Mouse (Mus musculus): Measurements from ENCODE around the gene Mroh2a. TPM values are rescaled to one million over a fixed set of nuclear protein-coding genes. Genes with fewer than 3 reads are reported as not detected.

The Mroh2a gene
- polyA plus RNA-seq, 1 experiment from 2014 or later = 1.9 TPM

GRCm38 (mm10) chr1:88306543-88306942 lies 79.8 kb downstream of the Mroh2a start:
- Histone ChIP-seq H3K36me3 (ENCODE audit: control insufficient read depth, insufficient read depth, low read length) (no peaks in the 10 kb centered on the region), H3K4me2 (ENCODE audit: low read depth, severe bottlenecking) (no peak overlapping the region), H3K9ac (ENCODE audit: low read length) (no peak overlapping the region), H3K27ac (replicated peaks; ENCODE audit: low read depth, low read length) (no peak overlapping the region), H3K27me3 (ENCODE audit: control insufficient read depth, insufficient read depth, low read length) (no peaks in the 10 kb centered on the region), H3K4me1 (ENCODE audit: control insufficient read depth, insufficient read depth, low read length) (no peaks in the 10 kb centered on the region), H3K9me3 (ENCODE audit: control insufficient read depth, low read length) (peaks cover 71% of the 10 kb centered on the region), H3K4me3 (ENCODE audit: low read depth, low read length) (no peak overlapping the region)
- ATAC-seq (ENCODE audit: insufficient number of reproducible peaks, low FRiP score, low TSS enrichment, low read depth) (no peak), DNase-seq (ENCODE audit: low spot score) (peak; percentile 27)
- WGBS = 61% methylated on average over 1 of the region's 1 CpGs

GRCm38 (mm10) chr1:88307180-88307579 lies 80.4 kb downstream of the Mroh2a start:
- Histone ChIP-seq H3K27ac (replicated peaks; ENCODE audit: low read depth, low read length) (no peak overlapping the region), H3K9ac (ENCODE audit: low read length) (no peak overlapping the region), H3K27me3 (ENCODE audit: control insufficient read depth, insufficient read depth, low read length) (no peaks in the 10 kb centered on the region), H3K36me3 (ENCODE audit: control insufficient read depth, insufficient read depth, low read length) (no peaks in the 10 kb centered on the region), H3K4me2 (ENCODE audit: low read depth, severe bottlenecking) (no peak overlapping the region), H3K4me1 (ENCODE audit: control insufficient read depth, insufficient read depth, low read length) (no peaks in the 10 kb centered on the region), H3K9me3 (ENCODE audit: control insufficient read depth, low read length) (peaks cover 65% of the 10 kb centered on the region), H3K4me3 (ENCODE audit: low read depth, low read length) (no peak overlapping the region)
- no peak for ATAC-seq (ENCODE audit: insufficient number of reproducible peaks, low FRiP score, low TSS enrichment, low read depth)
- DNase-seq (ENCODE audit: low spot score) = peak; percentile 23
- WGBS = 66% methylated on average over 12 of the region's 12 CpGs

DNA sequence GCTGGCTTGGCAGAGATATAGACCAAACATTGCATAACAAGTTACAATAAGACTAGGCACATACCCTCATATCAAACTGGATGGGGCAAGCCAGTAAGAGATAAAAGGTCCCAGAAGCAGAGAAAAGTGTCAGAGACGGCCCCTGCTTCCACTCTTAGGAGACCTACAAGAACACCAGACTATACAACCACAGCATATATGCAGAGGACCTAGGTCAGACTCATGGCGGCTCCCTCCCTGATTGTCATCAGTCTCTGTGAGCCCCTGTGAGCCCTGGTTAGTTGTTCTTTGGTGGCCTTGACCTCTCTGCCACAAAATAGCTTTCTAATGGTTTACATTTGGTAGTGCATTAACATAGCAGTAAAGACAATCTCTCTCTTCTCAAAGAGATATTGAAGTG lies 82.2 kb downstream of the Mroh2a start:
- WGBS = 50% methylated on average over 2 of the region's 2 CpGs
- Histone ChIP-seq H3K4me3 (ENCODE audit: low read depth, low read length) (no peak overlapping the region), H3K9ac (ENCODE audit: low read length) (no peak overlapping the region), H3K4me1 (ENCODE audit: control insufficient read depth, insufficient read depth, low read length) (no peaks in the 10 kb centered on the region), H3K9me3 (ENCODE audit: control insufficient read depth, low read length) (peaks cover 51% of the 10 kb centered on the region), H3K4me2 (ENCODE audit: low read depth, severe bottlenecking) (no peak overlapping the region), H3K27me3 (ENCODE audit: control insufficient read depth, insufficient read depth, low read length) (no peaks in the 10 kb centered on the region), H3K36me3 (ENCODE audit: control insufficient read depth, insufficient read depth, low read length) (no peaks in the 10 kb centered on the region), H3K27ac (replicated peaks; ENCODE audit: low read depth, low read length) (no peak overlapping the region)
- DNase-seq (ENCODE audit: low spot score) (peak; percentile 22), ATAC-seq (ENCODE audit: insufficient number of reproducible peaks, low FRiP score, low TSS enrichment, low read depth) (peak; percentile 11; the same call in 1 of the 2 replicates)

GRCm38 (mm10) chr1:88309905-88310304 lies 83.1 kb downstream of the Mroh2a start:
- DNase-seq (ENCODE audit: low spot score) = no peak
- H3K4me3 ChIP-seq (ENCODE audit: low read depth, low read length) = no peak overlapping the region
- no peaks in the 10 kb centered on the region for H3K4me1 ChIP-seq (ENCODE audit: control insufficient read depth, insufficient read depth, low read length)
- peaks cover 42% of the 10 kb centered on the region for H3K9me3 ChIP-seq (ENCODE audit: control insufficient read depth, low read length)
- ATAC-seq (ENCODE audit: insufficient number of reproducible peaks, low FRiP score, low TSS enrichment, low read depth) = peak; percentile 9; the same call in 1 of the 2 replicates
- no peaks in the 10 kb centered on the region for H3K36me3 ChIP-seq (ENCODE audit: control insufficient read depth, insufficient read depth, low read length)
- WGBS = 53% methylated on average over 3 of the region's 3 CpGs
- H3K27me3 ChIP-seq (ENCODE audit: control insufficient read depth, insufficient read depth, low read length) = no peaks in the 10 kb centered on the region
- H3K27ac ChIP-seq (replicated peaks; ENCODE audit: low read depth, low read length) = no peak overlapping the region
- H3K9ac ChIP-seq (ENCODE audit: low read length) = no peak overlapping the region
- H3K4me2 ChIP-seq (ENCODE audit: low read depth, severe bottlenecking) = no peak overlapping the region

GRCm38 (mm10) chr1:88310349-88310748 lies 83.6 kb downstream of the Mroh2a start:
- H3K4me1 ChIP-seq (ENCODE audit: control insufficient read depth, insufficient read depth, low read length) = no peaks in the 10 kb centered on the region
- ATAC-seq (ENCODE audit: insufficient number of reproducible peaks, low FRiP score, low TSS enrichment, low read depth) (no peak), DNase-seq (ENCODE audit: low spot score) (no peak)
- H3K4me2 ChIP-seq (ENCODE audit: low read depth, severe bottlenecking) = no peak overlapping the region
- H3K27ac ChIP-seq (replicated peaks; ENCODE audit: low read depth, low read length) = no peak overlapping the region
- H3K27me3 ChIP-seq (ENCODE audit: control insufficient read depth, insufficient read depth, low read length) = no peaks in the 10 kb centered on the region
- H3K9ac ChIP-seq (ENCODE audit: low read length) = no peak overlapping the region
- H3K36me3 ChIP-seq (ENCODE audit: control insufficient read depth, insufficient read depth, low read length) = no peaks in the 10 kb centered on the region
- WGBS = 68% methylated on average over 3 of the region's 3 CpGs
- H3K4me3 ChIP-seq (ENCODE audit: low read depth, low read length) = no peak overlapping the region
- peaks cover 39% of the 10 kb centered on the region for H3K9me3 ChIP-seq (ENCODE audit: control insufficient read depth, low read length)

Other genes starting within 250 kb of the Mroh2a start
- 37.9 and 38.5 TPM in 2 replicates for gene Usp40, start 218.4 kb upstream of the Mroh2a start, polyA plus RNA-seq (2014; fragmentation: Nextera tagmentation; extraction: Ambion mirVana)
- gene Ugt1a10, start 171.6 kb upstream of the Mroh2a start, polyA plus RNA-seq (2014; fragmentation: Nextera tagmentation; extraction: Ambion mirVana) = not detected in 2 replicates
- not detected in 2 replicates for gene Ugt1a9, start 156.2 kb upstream of the Mroh2a start, polyA plus RNA-seq (2014; fragmentation: Nextera tagmentation; extraction: Ambion mirVana)
- not detected in 2 replicates for gene Ugt1a8, start 139.2 kb upstream of the Mroh2a start, polyA plus RNA-seq (2014; fragmentation: Nextera tagmentation; extraction: Ambion mirVana)
- gene Ugt1a7c, start 131.9 kb upstream of the Mroh2a start, polyA plus RNA-seq (2014; fragmentation: Nextera tagmentation; extraction: Ambion mirVana) = 0.79 and 1.0 TPM in 2 replicates
- gene Ugt1a6b, start 123.7 kb upstream of the Mroh2a start, polyA plus RNA-seq (2014; fragmentation: Nextera tagmentation; extraction: Ambion mirVana) = not detected in 2 replicates
- gene Ugt1a6a, start 92.2 kb upstream of the Mroh2a start, polyA plus RNA-seq (2014; fragmentation: Nextera tagmentation; extraction: Ambion mirVana) = 0.04 and 0.34 TPM in 2 replicates
- gene Ugt1a5, start 61.0 kb upstream of the Mroh2a start, polyA plus RNA-seq (2014; fragmentation: Nextera tagmentation; extraction: Ambion mirVana) = not detected in 2 replicates
- gene Ugt1a2, start 26.4 kb upstream of the Mroh2a start, polyA plus RNA-seq (2014; fragmentation: Nextera tagmentation; extraction: Ambion mirVana) = not detected in 2 replicates
- gene Dnajb3, start 21.2 kb upstream of the Mroh2a start, polyA plus RNA-seq (2014; fragmentation: Nextera tagmentation; extraction: Ambion mirVana) = 10.7 and 12.8 TPM in 2 replicates
- not detected in 2 replicates for gene Ugt1a1, start 15.0 kb upstream of the Mroh2a start, polyA plus RNA-seq (2014; fragmentation: Nextera tagmentation; extraction: Ambion mirVana)
- 174 and 204 TPM in 2 replicates for gene Hjurp, start 50.6 kb downstream of the Mroh2a start, polyA plus RNA-seq (2014; fragmentation: Nextera tagmentation; extraction: Ambion mirVana)
- gene Trpm8, start 50.7 kb downstream of the Mroh2a start, polyA plus RNA-seq (2014; fragmentation: Nextera tagmentation; extraction: Ambion mirVana) = not detected in 2 replicates
- not detected in 2 replicates for gene Spp2, start 180.0 kb downstream of the Mroh2a start, polyA plus RNA-seq (2014; fragmentation: Nextera tagmentation; extraction: Ambion mirVana)

Data from limb, embryonic 11.5 days (tissue).